Mouse (Mus musculus) limb, embryonic 11.5 days (tissue): ENCODE data around the gene Cep19. TPM values are rescaled to one million over a fixed set of nuclear protein-coding genes. Genes with fewer than 3 reads are reported as not detected.

Experiments used
- ATAC-seq: fragments of 200-750 bp; cut with Nextera tagmentation; 2 replicates; pipeline ENCODE4 v1.8.0; 2017; ENCODE audit warnings: low read depth; ENCODE audit not compliant: insufficient number of reproducible peaks, low FRiP score, low TSS enrichment
- DNase-seq: peaks from one replicate; pipeline ENCODE4 v3.0.0-alpha.2; 2015; ENCODE audit warnings: low spot score
- H3K27ac ChIP-seq: fragments of 300-500 bp; sonication (generic); replicated peaks from 2 replicates; pipeline ENCODE4 v1.5.1; 2014; ENCODE audit warnings: low read depth, mild to moderate bottlenecking, low read length
- H3K27me3 ChIP-seq: fragments of 300-500 bp; sonication (generic); 2 replicates; pipeline ENCODE4 v1.6.1; 2014; ENCODE audit warnings: mild to moderate bottlenecking, low read length, mixed read lengths; ENCODE audit not compliant: control insufficient read depth, insufficient read depth
- H3K36me3 ChIP-seq: fragments of 300-500 bp; sonication (generic); 2 replicates; pipeline ENCODE4 v1.6.1; 2014; ENCODE audit warnings: mild to moderate bottlenecking, low read length, moderate library complexity, mixed read lengths; ENCODE audit not compliant: control insufficient read depth, insufficient read depth
- H3K4me1 ChIP-seq: fragments of 300-500 bp; sonication (generic); 2 replicates; pipeline ENCODE4 v1.6.1; 2014; ENCODE audit warnings: low read length, mixed read lengths; ENCODE audit not compliant: control insufficient read depth, insufficient read depth
- H3K4me2 ChIP-seq: fragments of 300-500 bp; sonication (generic); 2 replicates; pipeline ENCODE4 v1.6.1; 2014; ENCODE audit warnings: low read depth, mild to moderate bottlenecking, moderate library complexity; ENCODE audit not compliant: severe bottlenecking
- H3K4me3 ChIP-seq: fragments of 300-500 bp; sonication (generic); 2 replicates; pipeline ENCODE4 v1.5.1; 2014; ENCODE audit warnings: low read depth, low read length
- H3K9ac ChIP-seq: fragments of 300-500 bp; sonication (generic); 2 replicates; pipeline ENCODE4 v1.6.1; 2014; ENCODE audit warnings: mild to moderate bottlenecking, low read length
- H3K9me3 ChIP-seq: fragments of 300-500 bp; sonication (generic); 2 replicates; pipeline ENCODE4 v1.6.1; 2016; ENCODE audit warnings: low read length; ENCODE audit not compliant: control insufficient read depth
- WGBS: fragments of 180-500 bp; shearing (Covaris S2); extraction: QIAGEN DNeasy Blood & Tissue Kit; methylation state at CpG from one replicate; pipeline ENCODE4 v1.1.7; 2014; 5-methylcytosine and 5-hydroxymethylcytosine counted together
- polyA plus RNA-seq: library from polyadenylated mRNA; unstranded; fragments of >200 nt; fragmentation: Nextera tagmentation; extraction: Ambion mirVana; gene quantifications from 2 replicates; pipeline ENCODE4 v1.2.1, GENCODE M21; 2014

The Cep19 gene
- polyA plus RNA-seq, 1 experiment from 2014 or later: 44.3 TPM

- peak; percentile 80 for ATAC-seq
These were observed 533 bp upstream of the Cep19 start for GRCm38 (mm10) chr16:32098897-32099637.

GRCm38 (mm10) chr16:32102295-32102694, 2.7 kb downstream of the Cep19 start:
- ATAC-seq (no peak), DNase-seq (no peak)
- WGBS: 89% methylated on average over 13 of the region's 13 CpGs
- no peaks in the 10 kb centered on the region for H3K4me1 ChIP-seq
- H3K36me3 ChIP-seq: peaks cover 2% of the 10 kb centered on the region; the same call in 1 of the 2 replicates
- H3K9ac ChIP-seq: no peak overlapping the region
- H3K9me3 ChIP-seq: no peaks in the 10 kb centered on the region
- H3K27ac ChIP-seq: no peak overlapping the region
- no peaks in the 10 kb centered on the region for H3K27me3 ChIP-seq
- no peak overlapping the region for H3K4me2 ChIP-seq
- no peak overlapping the region for H3K4me3 ChIP-seq

More at GRCm38 (mm10) chr16:32098897-32099637, 533 bp upstream of the Cep19 start:
- Histone ChIP-seq H3K9ac (peak overlapping the region; percentile 87), H3K27me3 (no peaks in the 10 kb centered on the region), H3K27ac (peak overlapping the region; percentile 82), H3K9me3 (no peaks in the 10 kb centered on the region), H3K4me3 (peak overlapping the region; percentile 77), H3K36me3 (peaks cover 4% of the 10 kb centered on the region; the same call in 1 of the 2 replicates), H3K4me1 (no peaks in the 10 kb centered on the region), H3K4me2 (peak overlapping the region; percentile 72)
- under 1% methylated on average over 38 of the region's 39 CpGs for WGBS
- no peak for DNase-seq

GRCm38 (mm10) chr16:32105698-32106097, 6.1 kb downstream of the Cep19 start:
- DNase-seq: no peak
- no peak for ATAC-seq
- Histone ChIP-seq H3K9ac (no peak overlapping the region), H3K9me3 (no peaks in the 10 kb centered on the region), H3K27me3 (no peaks in the 10 kb centered on the region), H3K4me1 (no peaks in the 10 kb centered on the region), H3K4me2 (no peak overlapping the region), H3K4me3 (no peak overlapping the region), H3K27ac (no peak overlapping the region), H3K36me3 (peaks cover 2% of the 10 kb centered on the region; the same call in 1 of the 2 replicates)
- 88% methylated on average over 1 of the region's 1 CpGs for WGBS

GRCm38 (mm10) chr16:32107342-32108045, 7.9 kb downstream of the Cep19 start:
- WGBS: 93% methylated on average over 12 of the region's 12 CpGs
- Histone ChIP-seq H3K4me3 (no peak overlapping the region), H3K27ac (no peak overlapping the region), H3K9ac (no peak overlapping the region), H3K27me3 (no peaks in the 10 kb centered on the region), H3K4me2 (no peak overlapping the region), H3K4me1 (no peaks in the 10 kb centered on the region), H3K36me3 (peaks cover 2% of the 10 kb centered on the region; the same call in 1 of the 2 replicates), H3K9me3 (no peaks in the 10 kb centered on the region)
- DNase-seq (no peak), ATAC-seq (no peak)

GRCm38 (mm10) chr16:32108170-32108569, 8.6 kb downstream of the Cep19 start:
- no peak overlapping the region for H3K4me2 ChIP-seq
- H3K27me3 ChIP-seq: no peaks in the 10 kb centered on the region
- H3K27ac ChIP-seq: no peak overlapping the region
- DNase-seq: no peak
- WGBS: 80% methylated on average over 7 of the region's 7 CpGs
- H3K9me3 ChIP-seq: no peaks in the 10 kb centered on the region
- no peaks in the 10 kb centered on the region for H3K4me1 ChIP-seq
- no peak overlapping the region for H3K9ac ChIP-seq
- ATAC-seq: no peak
- H3K36me3 ChIP-seq: peaks cover 1% of the 10 kb centered on the region; the same call in 1 of the 2 replicates
- H3K4me3 ChIP-seq: no peak overlapping the region

- ATAC-seq: no peak
- no peaks in the 10 kb centered on the region for H3K4me1 ChIP-seq
- H3K27me3 ChIP-seq: no peaks in the 10 kb centered on the region
- no peaks in the 10 kb centered on the region for H3K9me3 ChIP-seq
- no peak overlapping the region for H3K4me3 ChIP-seq
- no peak overlapping the region for H3K27ac ChIP-seq
- no peaks in the 10 kb centered on the region for H3K36me3 ChIP-seq
- no peak for DNase-seq
- no peak overlapping the region for H3K4me2 ChIP-seq
- WGBS: 95% methylated on average over 2 of the region's 2 CpGs
- H3K9ac ChIP-seq: no peak overlapping the region
These were observed 9.0 kb downstream of the Cep19 start for GRCm38 (mm10) chr16:32108578-32108977.

- ATAC-seq (no peak), DNase-seq (no peak)
- H3K36me3 ChIP-seq: no peaks in the 10 kb centered on the region
- no peak overlapping the region for H3K9ac ChIP-seq
- no peaks in the 10 kb centered on the region for H3K4me1 ChIP-seq
- H3K4me2 ChIP-seq: no peak overlapping the region
- no peak overlapping the region for H3K27ac ChIP-seq
- no peaks in the 10 kb centered on the region for H3K9me3 ChIP-seq
- no peak overlapping the region for H3K4me3 ChIP-seq
- no peaks in the 10 kb centered on the region for H3K27me3 ChIP-seq
- 81% methylated on average over 15 of the region's 15 CpGs for WGBS
These were observed 11.5 kb downstream of the Cep19 start for GRCm38 (mm10) chr16:32110951-32111699.

GRCm38 (mm10) chr16:32113541-32114218, 14.1 kb downstream of the Cep19 start:
- Histone ChIP-seq H3K9me3 (no peaks in the 10 kb centered on the region), H3K4me2 (no peak overlapping the region), H3K27me3 (no peaks in the 10 kb centered on the region), H3K4me3 (no peak overlapping the region), H3K36me3 (no peaks in the 10 kb centered on the region), H3K27ac (no peak overlapping the region), H3K4me1 (no peaks in the 10 kb centered on the region), H3K9ac (no peak overlapping the region)
- ATAC-seq (no peak), DNase-seq (no peak)
- WGBS: 69% methylated on average over 23 of the region's 23 CpGs
